Mouse (Mus musculus) forebrain, embryonic 10.5 days (tissue): ENCODE measurements around the gene Gm10447. TPM values are rescaled to one million over a fixed set of nuclear protein-coding genes. Genes with fewer than 3 reads are reported as not detected.

Source experiments
- microRNA-seq: library from miRNA; unstranded; fragments of <30 nt; microRNA quantifications from one replicate; pipeline ENCODE4, GENCODE M21; 2017
- polyA plus RNA-seq: library from polyadenylated mRNA; unstranded; fragments of >200 nt; fragmentation: Nextera tagmentation; extraction: Ambion mirVana; gene quantifications from 2 replicates; pipeline ENCODE4 v1.2.1, GENCODE M21; 2016

The Gm10447 gene
- polyA plus RNA-seq, 1 experiment from 2014 or later, result not detected

Small RNAs within 50 kb of the gene (microRNA-seq; reads per million reads assigned to microRNA genes)
- not detected for gene Mir6920

Other genes starting within 250 kb of the Gm10447 start
- gene Hspa4, start 156.7 kb downstream of the Gm10447 start, polyA plus RNA-seq, result 127 and 136 TPM in 2 replicates
- gene Zcchc10, start 132.4 kb downstream of the Gm10447 start, polyA plus RNA-seq, result 24.1 and 27.7 TPM in 2 replicates
- gene Aff4, start 106.3 kb downstream of the Gm10447 start, polyA plus RNA-seq, result 31.5 and 33.5 TPM in 2 replicates
- gene Leap2, start 33.9 kb downstream of the Gm10447 start, polyA plus RNA-seq, result 0.32 TPM in 1 of 2 replicates, not detected in the other
- 590 and 612 TPM in 2 replicates for gene Uqcrq, start 26.3 kb downstream of the Gm10447 start, polyA plus RNA-seq
- 1.1 and 2.0 TPM in 2 replicates for gene Gdf9, start 26.1 kb downstream of the Gm10447 start, polyA plus RNA-seq
- 1.2 and 1.7 TPM in 2 replicates for gene Shroom1, start 95 bp upstream of the Gm10447 start, polyA plus RNA-seq
- not detected in 2 replicates for gene Gm9837, start 13.4 kb upstream of the Gm10447 start, polyA plus RNA-seq
- 0.30 TPM in 1 of 2 replicates, not detected in the other for gene Gm9945, start 23.1 kb upstream of the Gm10447 start, polyA plus RNA-seq
- 0.46 and 0.97 TPM in 2 replicates for gene Sowaha, start 23.2 kb upstream of the Gm10447 start, polyA plus RNA-seq
- 22.7 and 22.9 TPM in 2 replicates for gene Sept8, start 62.1 kb upstream of the Gm10447 start, polyA plus RNA-seq
- 78.4 and 82.2 TPM in 2 replicates for gene Kif3a, start 110.3 kb upstream of the Gm10447 start, polyA plus RNA-seq
- 0.77 and 0.96 TPM in 2 replicates for gene Il4, start 161.6 kb upstream of the Gm10447 start, polyA plus RNA-seq
- gene Il13, start 177.6 kb upstream of the Gm10447 start, polyA plus RNA-seq, result not detected in 2 replicates